Mouse (Mus musculus) ES-Bruce4 (cell line): ENCODE measurements around the gene E2f6. TPM values are rescaled to one million over a fixed set of nuclear protein-coding genes. Genes with fewer than 3 reads are reported as not detected.

Experiments
- H3K27ac ChIP-seq: 2 replicates; pipeline ENCODE4 v1.5.1; 2012; ENCODE audit warnings: low read length, inconsistent platforms; ENCODE audit not compliant: insufficient read depth
- H3K27me3 ChIP-seq: 2 replicates; pipeline ENCODE4 v1.6.1; 2012; ENCODE audit warnings: mild to moderate bottlenecking, low read length, inconsistent platforms; ENCODE audit not compliant: control insufficient read depth, poor library complexity, insufficient read depth, severe bottlenecking
- H3K36me3 ChIP-seq: 2 replicates; pipeline ENCODE4 v1.6.1; 2012; ENCODE audit warnings: inconsistent platforms, mild to moderate bottlenecking, low read length, moderate library complexity; ENCODE audit not compliant: control insufficient read depth, poor library complexity, insufficient read depth, severe bottlenecking
- H3K4me1 ChIP-seq: one replicate; pipeline ENCODE4 v1.8.1; 2011; ENCODE audit warnings: low read length; ENCODE audit not compliant: control insufficient read depth, insufficient read depth
- H3K4me3 ChIP-seq: 2 replicates; pipeline ENCODE4 v1.5.1; 2011; ENCODE audit warnings: low read depth, mild to moderate bottlenecking, low read length
- H3K9ac ChIP-seq: 2 replicates; pipeline ENCODE4 v1.6.1; 2012; ENCODE audit warnings: low read depth, mild to moderate bottlenecking, inconsistent platforms; ENCODE audit not compliant: poor library complexity, severe bottlenecking
- H3K9me3 ChIP-seq: replicated peaks from 2 replicates; pipeline ENCODE4 v1.6.1; 2012; ENCODE audit warnings: mild to moderate bottlenecking, low read length, inconsistent platforms; ENCODE audit not compliant: control insufficient read depth, poor library complexity, insufficient read depth, severe bottlenecking
- CTCF ChIP-seq: IDR thresholded peaks from one replicate; pipeline ENCODE4 v1.8.1; 2011; ENCODE audit warnings: low read depth, low read length
- EP300 ChIP-seq: IDR thresholded peaks from 2 replicates; pipeline ENCODE4 v1.6.1; 2011; ENCODE audit warnings: low read depth, low read length; ENCODE audit not compliant: insufficient read depth
- POLR2A ChIP-seq: IDR thresholded peaks from one replicate; pipeline ENCODE4 v1.8.1; 2011; ENCODE audit warnings: low read length; ENCODE audit not compliant: insufficient read depth
- polyA plus RNA-seq: library from polyadenylated mRNA; stranded (reverse); fragments of >200 nt; gene quantifications from 2 replicates; pipeline ENCODE4 v1.2.4, GENCODE M21; 2011; ENCODE audit warnings: low read depth; ENCODE audit not compliant: missing spikeins, insufficient read depth, insufficient read length

Gene E2f6
- polyA plus RNA-seq, 1 experiment: 22.2 TPM

- TF ChIP-seq EP300: no peak
- no peak for TF ChIP-seq POLR2A
- TF ChIP-seq CTCF: no peak
- Histone ChIP-seq H3K9me3 (no peaks in the 10 kb centered on the region), H3K9ac (no peak overlapping the region), H3K4me3 (no peak overlapping the region), H3K27me3 (no peaks in the 10 kb centered on the region; the same call in 1 of the 2 replicates), H3K4me1 (no peaks in the 10 kb centered on the region), H3K36me3 (no peaks in the 10 kb centered on the region), H3K27ac (no peak overlapping the region)
Observed at GRCm38 (mm10) chr12:16803956-16804430, 6.8 kb upstream of the E2f6 start.

- Histone ChIP-seq H3K4me3 (no peak overlapping the region), H3K27ac (no peak overlapping the region), H3K27me3 (peaks cover 3% of the 10 kb centered on the region; the same call in 1 of the 2 replicates), H3K9ac (no peak overlapping the region), H3K36me3 (no peaks in the 10 kb centered on the region), H3K4me1 (no peaks in the 10 kb centered on the region), H3K9me3 (no peaks in the 10 kb centered on the region; the same call in 1 of the 2 replicates)
- peak; percentile 56 for TF ChIP-seq CTCF
- no peak for TF ChIP-seq EP300
Observed at GRCm38 (mm10) chr12:16805511-16805910, 5.3 kb upstream of the E2f6 start.

DNA sequence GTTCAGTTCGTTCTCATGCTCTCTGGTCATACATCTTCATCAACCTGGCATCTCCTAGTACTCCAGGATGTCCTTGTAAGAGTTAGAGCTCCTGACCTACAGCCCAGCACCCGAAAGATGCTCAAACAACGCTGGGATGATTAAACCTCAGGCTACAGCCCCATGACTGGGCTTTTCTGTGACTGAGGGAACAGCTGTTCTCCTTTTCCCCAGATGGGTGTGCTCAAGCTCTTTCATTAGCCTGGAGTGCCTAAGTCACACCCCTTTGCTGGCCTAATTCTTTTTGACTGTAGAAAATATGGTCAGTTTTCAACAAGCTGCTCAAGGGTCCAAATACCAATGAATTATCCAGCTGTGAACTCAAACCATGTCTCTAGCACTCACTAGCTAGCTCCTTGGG is 2.7 kb upstream of the E2f6 start:
- TF ChIP-seq CTCF (peak; percentile 23), EP300 (no peak)
- Histone ChIP-seq H3K9me3 (no peaks in the 10 kb centered on the region; the same call in 1 of the 2 replicates), H3K27ac (no peak overlapping the region), H3K36me3 (no peaks in the 10 kb centered on the region), H3K4me1 (no peaks in the 10 kb centered on the region), H3K9ac (no peak overlapping the region), H3K27me3 (peaks cover 3% of the 10 kb centered on the region; the same call in 1 of the 2 replicates), H3K4me3 (no peak overlapping the region)

DNA sequence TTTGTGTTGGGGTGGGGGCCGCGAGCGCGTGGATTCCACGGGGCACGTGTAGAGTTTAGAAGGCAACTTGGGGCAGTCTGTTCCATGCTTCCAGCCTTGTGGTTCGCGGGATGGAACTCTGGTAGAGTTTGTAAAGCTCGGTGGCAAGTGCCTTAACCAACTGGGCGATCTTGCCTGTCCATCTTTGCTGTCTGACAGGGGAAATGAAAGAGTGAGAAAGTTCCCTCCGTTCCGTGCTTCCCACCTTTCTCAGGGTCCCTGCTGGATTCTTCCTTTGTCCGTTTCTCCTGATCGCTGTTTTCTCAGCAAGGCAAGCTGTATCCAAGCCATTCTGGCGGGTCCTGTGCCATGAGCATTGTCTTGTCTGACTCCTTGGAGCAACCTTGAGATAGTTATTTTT is 714 bp downstream of the E2f6 start:
- Histone ChIP-seq H3K27me3 (peaks cover 3% of the 10 kb centered on the region; the same call in 1 of the 2 replicates), H3K9me3 (no peaks in the 10 kb centered on the region; the same call in 1 of the 2 replicates), H3K4me3 (peak overlapping the region; percentile 76), H3K9ac (peak overlapping the region; percentile 74), H3K4me1 (no peaks in the 10 kb centered on the region), H3K27ac (no peak overlapping the region), H3K36me3 (no peaks in the 10 kb centered on the region)
- TF ChIP-seq POLR2A: no peak
- no peak for TF ChIP-seq CTCF
- TF ChIP-seq EP300: no peak

GRCm38 (mm10) chr12:16817147-16817546 is 6.4 kb downstream of the E2f6 start:
- Histone ChIP-seq H3K36me3 (no peaks in the 10 kb centered on the region; the same call in 1 of the 2 replicates), H3K27me3 (no peaks in the 10 kb centered on the region), H3K4me3 (no peak overlapping the region), H3K4me1 (no peaks in the 10 kb centered on the region), H3K27ac (no peak overlapping the region), H3K9ac (no peak overlapping the region), H3K9me3 (no peaks in the 10 kb centered on the region)
- TF ChIP-seq EP300 (no peak), POLR2A (no peak), CTCF (no peak)

DNA sequence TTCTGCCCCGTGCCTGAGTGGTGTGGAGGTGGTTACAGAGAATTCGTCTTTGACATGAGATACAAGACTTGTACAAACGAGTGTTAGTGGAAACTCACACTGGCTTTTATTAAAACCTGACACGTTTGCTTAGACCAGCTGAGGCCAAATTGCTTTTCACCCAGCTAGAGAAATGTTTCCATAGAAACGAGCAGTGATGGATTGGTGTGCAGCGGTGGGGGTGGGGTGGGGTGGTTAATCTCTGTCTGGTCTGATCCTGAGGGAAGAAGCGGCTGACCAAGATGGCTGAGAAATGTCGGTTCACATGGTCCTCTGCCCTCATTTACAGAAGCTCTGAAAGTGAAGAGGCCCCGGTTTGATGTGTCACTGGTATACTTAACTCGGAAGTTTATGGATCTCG is 7.8 kb downstream of the E2f6 start:
- Histone ChIP-seq H3K4me1 (no peaks in the 10 kb centered on the region), H3K27me3 (no peaks in the 10 kb centered on the region), H3K4me3 (no peak overlapping the region), H3K9me3 (no peaks in the 10 kb centered on the region), H3K36me3 (no peaks in the 10 kb centered on the region; the same call in 1 of the 2 replicates), H3K27ac (no peak overlapping the region), H3K9ac (no peak overlapping the region)
- no peak for TF ChIP-seq EP300
- no peak for TF ChIP-seq POLR2A
- no peak for TF ChIP-seq CTCF
